Mouse (Mus musculus): ENCODE data around the gene Ate1. TPM values are rescaled to one million over a fixed set of nuclear protein-coding genes. Genes with fewer than 3 reads are reported as not detected.

Gene Ate1
- total and polyA plus RNA-seq, 2 experiments from 2014 or later = 47.4 to 129 TPM

DNA sequence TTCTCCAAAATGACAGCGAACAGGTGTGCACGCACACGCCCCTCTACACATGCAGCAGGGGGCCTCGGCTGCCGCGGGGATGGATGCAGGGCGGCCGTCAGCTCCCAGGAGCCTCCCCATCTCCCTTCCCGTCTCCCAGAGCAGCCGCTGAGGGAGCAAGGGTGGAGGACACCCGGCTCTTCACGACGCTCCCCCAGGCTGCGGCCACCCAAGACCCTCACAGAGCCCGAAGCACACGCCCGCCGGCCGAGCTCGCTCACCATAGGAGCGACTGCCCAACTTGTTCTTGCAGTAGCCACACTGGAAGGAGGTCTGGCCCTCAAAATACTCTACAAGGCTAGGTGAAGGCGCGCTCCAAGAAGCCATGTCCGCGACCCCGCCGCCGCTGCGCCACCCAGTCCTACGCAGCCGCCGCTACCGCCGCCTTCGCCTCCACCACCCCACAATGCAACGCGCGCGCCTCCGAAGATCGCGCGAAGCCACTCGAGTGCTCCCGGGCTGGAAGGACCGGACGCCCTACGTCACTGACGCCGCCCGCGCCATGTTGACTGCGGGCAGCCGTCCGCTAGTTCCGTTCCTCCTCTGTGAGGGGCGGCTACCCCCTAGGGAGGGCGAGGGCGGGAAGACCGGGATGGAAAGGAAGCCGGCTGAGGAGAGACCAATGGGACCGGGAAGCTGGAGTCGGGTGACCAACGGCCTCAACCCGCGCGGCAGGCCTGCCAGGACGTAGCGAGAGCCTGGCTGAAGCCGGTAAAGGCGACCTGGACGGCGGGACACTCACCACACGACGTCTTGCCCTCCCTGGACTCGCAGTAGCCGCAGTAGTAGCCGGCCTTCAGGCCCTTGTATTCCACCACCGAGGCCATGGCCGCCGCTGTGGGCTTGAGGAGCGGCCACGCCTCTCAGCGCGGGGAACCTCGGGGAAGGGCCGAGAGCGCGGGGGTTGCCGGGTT is 797 bp downstream of the Ate1 start:
- peak overlapping the region; percentile 96 for H3K9ac ChIP-seq (replicated peaks; ENCODE audit: low read length, poor library complexity, severe bottlenecking)
- no peaks in the 10 kb centered on the region for H3K27me3 ChIP-seq (ENCODE audit: insufficient read depth, low read length)
- no peaks in the 10 kb centered on the region for H3K9me3 ChIP-seq (ENCODE audit: low read length)
- peak overlapping the region; percentile 99 for H3K27ac ChIP-seq (ENCODE audit: low read depth, low read length)
- H3K36me3 ChIP-seq (ENCODE audit: insufficient read depth, low read length) = no peaks in the 10 kb centered on the region
- peak overlapping the region; percentile 82 for H3K4me3 ChIP-seq (ENCODE audit: low read depth, low read length)
- peaks cover 8% of the 10 kb centered on the region; the same call in 1 of the 2 replicates for H3K4me1 ChIP-seq (ENCODE audit: insufficient read depth, low read length)
- TF ChIP-seq CTCF (IDR thresholded peaks at IDR 0.05) = no peak; the same call in 1 of the 2 replicates
- DNase-seq (ENCODE audit: low spot score) (peak; percentile 99), ATAC-seq (ENCODE audit: low FRiP score) (peak; percentile 97)
- WGBS = under 1% methylated on average over 82 of the region's 90 CpGs
- H3K4me2 ChIP-seq (ENCODE audit: low read depth, low read length, poor library complexity, severe bottlenecking) = peak overlapping the region; percentile 76

DNA sequence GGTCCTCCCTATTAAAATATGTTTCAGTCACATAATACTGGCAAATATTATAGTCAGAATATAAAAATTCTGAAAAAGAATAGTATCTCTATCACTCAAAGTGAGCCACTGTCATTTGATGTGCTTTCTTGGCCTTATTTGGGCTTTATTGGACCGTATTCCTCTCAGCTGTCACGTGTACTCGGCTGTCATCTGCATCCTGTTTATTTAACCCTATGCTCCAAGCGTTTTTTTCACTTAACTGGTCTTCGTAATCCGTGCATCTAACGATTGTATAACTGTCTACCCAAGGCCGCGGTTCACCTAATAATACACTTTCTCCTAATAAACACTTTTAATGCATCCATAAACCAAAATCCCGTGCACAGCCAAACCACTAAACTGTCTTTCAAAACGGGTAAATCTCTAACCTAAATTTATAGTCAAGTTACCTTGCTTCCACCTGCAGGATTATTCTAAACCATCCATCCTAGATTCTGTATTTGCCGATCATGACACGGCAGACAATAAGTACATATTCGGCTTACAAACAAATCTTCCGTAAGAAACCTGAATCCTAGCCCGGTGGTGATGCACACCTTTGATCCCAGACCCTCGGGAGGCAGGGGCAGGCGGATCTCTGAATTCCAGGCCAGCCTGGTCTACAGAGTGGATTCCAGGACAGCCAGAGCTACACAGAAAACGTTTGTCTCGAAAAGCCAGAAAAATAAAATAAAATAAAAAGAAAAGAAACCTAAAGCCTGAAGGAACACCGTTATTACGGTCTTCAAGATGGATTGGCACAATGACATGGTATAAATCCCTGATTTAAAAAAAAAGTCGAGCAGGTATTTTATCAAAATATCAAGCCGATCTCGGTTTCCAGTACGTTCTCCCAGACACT is 1.7 kb downstream of the Ate1 start:
- Histone ChIP-seq H3K4me2 (ENCODE audit: low read depth, low read length, poor library complexity, severe bottlenecking) (peak overlapping the region; percentile 76), H3K9ac (replicated peaks; ENCODE audit: low read length, poor library complexity, severe bottlenecking) (peak overlapping the region; percentile 96), H3K27me3 (ENCODE audit: insufficient read depth, low read length) (no peaks in the 10 kb centered on the region), H3K4me3 (ENCODE audit: low read depth, low read length) (peak overlapping the region; percentile 82), H3K27ac (ENCODE audit: low read depth, low read length) (peak overlapping the region; percentile 99), H3K9me3 (ENCODE audit: low read length) (no peaks in the 10 kb centered on the region), H3K36me3 (ENCODE audit: insufficient read depth, low read length) (peaks cover 2% of the 10 kb centered on the region; the same call in 1 of the 2 replicates), H3K4me1 (ENCODE audit: insufficient read depth, low read length) (peaks cover 8% of the 10 kb centered on the region; the same call in 1 of the 2 replicates)
- 39% methylated on average over 26 of the region's 26 CpGs for WGBS
- ATAC-seq (ENCODE audit: low FRiP score) (no peak), DNase-seq (ENCODE audit: low spot score) (no peak)
- no peak for TF ChIP-seq CTCF (IDR thresholded peaks at IDR 0.05)

DNA sequence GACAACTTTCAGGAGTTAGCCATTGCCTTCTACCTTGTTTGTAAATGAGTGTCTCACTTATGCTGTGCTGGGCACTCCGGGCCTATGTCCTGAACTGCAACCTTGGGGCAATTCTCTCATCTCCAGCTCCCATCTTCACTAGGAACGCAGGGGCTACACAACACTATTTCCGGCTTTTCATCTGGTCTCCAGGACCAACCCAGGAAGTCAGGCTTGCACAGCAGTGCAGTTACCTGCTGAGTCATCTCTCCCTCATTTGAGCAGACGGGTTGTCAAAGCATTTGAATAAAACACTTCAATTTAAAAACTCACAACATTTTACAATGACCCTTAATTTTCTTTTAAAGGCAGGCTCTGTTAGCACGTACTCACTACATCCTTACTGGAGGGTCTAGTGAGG is 9.9 kb downstream of the Ate1 start:
- no peak overlapping the region for H3K27ac ChIP-seq (ENCODE audit: low read depth, low read length)
- no peak overlapping the region for H3K9ac ChIP-seq (replicated peaks; ENCODE audit: low read length, poor library complexity, severe bottlenecking)
- no peak for DNase-seq (ENCODE audit: low spot score)
- no peaks in the 10 kb centered on the region for H3K4me1 ChIP-seq (ENCODE audit: insufficient read depth, low read length)
- no peak overlapping the region for H3K4me2 ChIP-seq (ENCODE audit: low read depth, low read length, poor library complexity, severe bottlenecking)
- no peak overlapping the region for H3K4me3 ChIP-seq (ENCODE audit: low read depth, low read length)
- 94% methylated on average over 5 of the region's 5 CpGs for WGBS
- no peaks in the 10 kb centered on the region for H3K27me3 ChIP-seq (ENCODE audit: insufficient read depth, low read length)
- H3K36me3 ChIP-seq (ENCODE audit: insufficient read depth, low read length) = peaks cover 29% of the 10 kb centered on the region; the same call in 1 of the 2 replicates
- TF ChIP-seq CTCF (IDR thresholded peaks at IDR 0.05) = no peak
- no peaks in the 10 kb centered on the region for H3K9me3 ChIP-seq (ENCODE audit: low read length)
- ATAC-seq (ENCODE audit: low FRiP score) = no peak

DNA sequence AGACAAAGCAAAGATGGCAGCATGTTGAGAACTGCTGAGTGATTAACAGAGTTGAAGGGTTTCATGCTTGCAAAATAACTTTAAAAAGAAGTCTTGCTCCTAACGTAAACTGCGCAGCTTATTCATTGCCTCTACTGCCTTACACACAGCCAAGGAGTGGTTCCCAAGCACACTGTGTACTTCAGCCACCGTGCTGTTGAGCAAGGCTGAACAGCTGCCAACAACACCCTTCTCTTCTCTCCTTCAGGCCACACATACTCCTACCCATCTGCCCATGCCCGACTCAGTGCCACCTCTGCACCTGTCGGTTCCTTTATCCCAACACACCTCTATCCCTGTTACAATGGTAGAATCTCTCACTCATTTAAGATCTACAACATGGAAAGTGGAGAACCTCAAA is 17.2 kb downstream of the Ate1 start:
- Histone ChIP-seq H3K4me2 (ENCODE audit: low read depth, low read length, poor library complexity, severe bottlenecking) (no peak overlapping the region), H3K9me3 (ENCODE audit: low read length) (no peaks in the 10 kb centered on the region), H3K36me3 (ENCODE audit: insufficient read depth, low read length) (peaks cover 31% of the 10 kb centered on the region; the same call in 1 of the 2 replicates), H3K9ac (replicated peaks; ENCODE audit: low read length, poor library complexity, severe bottlenecking) (no peak overlapping the region), H3K27me3 (ENCODE audit: insufficient read depth, low read length) (no peaks in the 10 kb centered on the region), H3K27ac (ENCODE audit: low read depth, low read length) (no peak overlapping the region), H3K4me1 (ENCODE audit: insufficient read depth, low read length) (no peaks in the 10 kb centered on the region), H3K4me3 (ENCODE audit: low read depth, low read length) (no peak overlapping the region)
- ATAC-seq (ENCODE audit: low FRiP score) (no peak), DNase-seq (ENCODE audit: low spot score) (no peak)
- TF ChIP-seq CTCF (IDR thresholded peaks at IDR 0.05) = no peak
- WGBS = 95% methylated on average over 5 of the region's 5 CpGs

GRCm38 (mm10) chr7:130501499-130501898 is 18.7 kb downstream of the Ate1 start:
- no peak for DNase-seq (ENCODE audit: low spot score)

More at GRCm38 (mm10) chr7:130501499-130501898, 18.7 kb downstream of the Ate1 start:
- Histone ChIP-seq H3K9me3 (ENCODE audit: low read length) (no peaks in the 10 kb centered on the region), H3K36me3 (ENCODE audit: insufficient read depth, low read length) (peaks cover 21% of the 10 kb centered on the region; the same call in 1 of the 2 replicates), H3K27me3 (ENCODE audit: insufficient read depth, low read length) (no peaks in the 10 kb centered on the region), H3K4me3 (ENCODE audit: low read depth, low read length) (no peak overlapping the region), H3K4me1 (ENCODE audit: insufficient read depth, low read length) (no peaks in the 10 kb centered on the region), H3K27ac (ENCODE audit: low read depth, low read length) (no peak overlapping the region), H3K9ac (replicated peaks; ENCODE audit: low read length, poor library complexity, severe bottlenecking) (no peak overlapping the region), H3K4me2 (ENCODE audit: low read depth, low read length, poor library complexity, severe bottlenecking) (no peak overlapping the region)
- WGBS = 89% methylated on average over 1 of the region's 1 CpGs
- TF ChIP-seq CTCF (IDR thresholded peaks at IDR 0.05) = no peak
- ATAC-seq (ENCODE audit: low FRiP score) = no peak
